Mouse (Mus musculus): ENCODE data around the gene Cacna1c.

GRCm38 (mm10) chr6:118944093-118944492 lies 252.1 kb downstream of the Cacna1c start:
- TF ChIP-seq GATA1 (IDR thresholded peaks at IDR 0.05; ENCODE audit: borderline replicate concordance, low read length) (no peak), FLI1 (IDR thresholded peaks at IDR 0.05; ENCODE audit: low read length) (no peak)

Data from megakaryocyte, embryonic 14.5 days (primary cell).